Mouse (Mus musculus) large intestine, adult 2 months (tissue): ENCODE data around the gene Unc93a. TPM values are rescaled to one million over a fixed set of nuclear protein-coding genes. Genes with fewer than 3 reads are reported as not detected.
"Not testable (repeated sequence)": the region's sequence is repeated elsewhere in the genome, so short reads cannot be mapped to it uniquely, and the experiment has no call there.

Experiments
- DNase-seq: peaks from one replicate; pipeline ENCODE4 v3.0.0-alpha.2; 2012; ENCODE audit warnings: low read depth, low spot score
- WGBS: fragments of 180-500 bp; shearing (Covaris S2); methylation state at CpG from one replicate; pipeline ENCODE4 v1.1.7; 2018; 5-methylcytosine and 5-hydroxymethylcytosine counted together
- polyA plus RNA-seq: library from polyadenylated mRNA; depleted of rRNA; stranded (reverse); fragments of >200 nt; gene quantifications from 2 replicates; pipeline ENCODE4 v1.2.3, GENCODE M21; 2012; rRNA removed

The Unc93a gene
- polyA plus RNA-seq, 1 experiment: 2.0 TPM

GRCm38 (mm10) chr17:13092100-13092764, 39.4 kb downstream of the Unc93a start:
- 64% methylated on average over 7 of the region's 8 CpGs for WGBS
- not testable (repeated sequence) for DNase-seq

GRCm38 (mm10) chr17:13091510-13091909, 40.1 kb downstream of the Unc93a start:
- DNase-seq: not testable (repeated sequence)
- WGBS: no CpG with 5 or more reads among the region's 1 CpGs

- 52% methylated on average over 5 of the region's 5 CpGs for WGBS
- DNase-seq: not testable (repeated sequence)
Observed at GRCm38 (mm10) chr17:13069227-13069626, 62.4 kb downstream of the Unc93a start.

GRCm38 (mm10) chr17:13067864-13068385, 63.7 kb downstream of the Unc93a start:
- not testable (repeated sequence) for DNase-seq
- 50% methylated on average over 1 of the region's 4 CpGs for WGBS

GRCm38 (mm10) chr17:13062882-13063281, 68.7 kb downstream of the Unc93a start:
- 82% methylated on average over 7 of the region's 7 CpGs for WGBS
- DNase-seq: not testable (repeated sequence)

GRCm38 (mm10) chr17:13060804-13061203, 70.8 kb downstream of the Unc93a start, which contains the start of gene Tcp10b:
TSS of gene Tcp10b (plus strand) at chr17:13061104.
- WGBS: 94% methylated on average over 4 of the region's 4 CpGs
- not testable (repeated sequence) for DNase-seq

Other genes with a start within 250 kb of the Unc93a start
- 0.79 and 1.1 TPM in 2 replicates for gene Pnldc1, start 221.6 kb downstream of the Unc93a start, polyA plus RNA-seq
- gene Tcp1, start 216.1 kb downstream of the Unc93a start, polyA plus RNA-seq: 56.8 and 58.7 TPM in 2 replicates
- 35.1 and 38.9 TPM in 2 replicates for gene Mrpl18, start 215.5 kb downstream of the Unc93a start, polyA plus RNA-seq
- 0.10 and 0.19 TPM in 2 replicates for gene Acat3, start 191.2 kb downstream of the Unc93a start, polyA plus RNA-seq
- 17.0 and 20.3 TPM in 2 replicates for gene Acat2, start 171.1 kb downstream of the Unc93a start, polyA plus RNA-seq
- 18.0 and 20.8 TPM in 2 replicates for gene Wtap, start 137.6 kb downstream of the Unc93a start, polyA plus RNA-seq
- gene Sod2, start 125.0 kb downstream of the Unc93a start, polyA plus RNA-seq: 156 and 214 TPM in 2 replicates
- 0.73 and 2.2 TPM in 2 replicates for gene Gpr31b, start 79.5 kb downstream of the Unc93a start, polyA plus RNA-seq
- gene Tcp10b, start 70.7 kb downstream of the Unc93a start, polyA plus RNA-seq: not detected in 2 replicates
- not detected in 2 replicates for gene Smok2a, start 89.4 kb upstream of the Unc93a start, polyA plus RNA-seq
- gene Smok2b, start 98.4 kb upstream of the Unc93a start, polyA plus RNA-seq: not detected in 2 replicates
- not detected in 2 replicates for gene Tcp10c, start 222.8 kb upstream of the Unc93a start, polyA plus RNA-seq